Mouse (Mus musculus) kidney, embryonic 16.5 days (tissue): ENCODE measurements at regions not wholly inside any gene's neighbourhood (a gene's known extent, or its start where the extent isn't known, plus 50 kb on each side); places are given as distances from the start of the nearest gene placed in this dataset.
"Not testable (repeated sequence)": the region's sequence is repeated elsewhere in the genome, so short reads cannot be mapped to it uniquely, and the experiment has no call there.

Source experiments
- ATAC-seq: fragments of 200-750 bp; cut with Nextera tagmentation; 2 replicates; pipeline ENCODE4 v1.8.0; 2017; ENCODE audit warnings: moderate TSS enrichment; ENCODE audit not compliant: low FRiP score, low TSS enrichment
- H3K27ac ChIP-seq: fragments of 300-500 bp; sonication (generic); 2 replicates; pipeline ENCODE4 v1.5.1; 2014; ENCODE audit warnings: low read length
- H3K27me3 ChIP-seq: fragments of 300-500 bp; sonication (generic); 2 replicates; pipeline ENCODE4 v1.6.1; 2014; ENCODE audit warnings: low read length, control low read depth, mixed read lengths; ENCODE audit not compliant: insufficient read depth
- H3K36me3 ChIP-seq: fragments of 300-500 bp; sonication (generic); 2 replicates; pipeline ENCODE4 v1.6.1; 2014; ENCODE audit warnings: low read length, control low read depth, mixed read lengths; ENCODE audit not compliant: insufficient read depth
- H3K4me1 ChIP-seq: fragments of 300-500 bp; sonication (generic); 2 replicates; pipeline ENCODE4 v1.6.1; 2014; ENCODE audit warnings: low read length, control low read depth, mixed read lengths; ENCODE audit not compliant: insufficient read depth
- H3K4me2 ChIP-seq: fragments of 300-500 bp; sonication (generic); replicated peaks from 2 replicates; pipeline ENCODE4 v1.6.1; 2014; ENCODE audit warnings: low read depth, low read length
- H3K4me3 ChIP-seq: fragments of 300-500 bp; sonication (generic); 2 replicates; pipeline ENCODE4 v1.5.1; 2014; ENCODE audit warnings: mild to moderate bottlenecking, low read length
- H3K9ac ChIP-seq: fragments of 300-500 bp; sonication (generic); replicated peaks from 2 replicates; pipeline ENCODE4 v1.6.1; 2014; ENCODE audit warnings: low read length
- H3K9me3 ChIP-seq: fragments of 300-500 bp; sonication (generic); 2 replicates; pipeline ENCODE4 v1.6.1; 2016; ENCODE audit warnings: low read length, control low read depth
- WGBS: fragments of 180-500 bp; shearing (Covaris S2); extraction: QIAGEN DNeasy Blood & Tissue Kit; methylation state at CpG from one replicate; pipeline ENCODE4 v1.1.7; 2014; 5-methylcytosine and 5-hydroxymethylcytosine counted together

DNA sequence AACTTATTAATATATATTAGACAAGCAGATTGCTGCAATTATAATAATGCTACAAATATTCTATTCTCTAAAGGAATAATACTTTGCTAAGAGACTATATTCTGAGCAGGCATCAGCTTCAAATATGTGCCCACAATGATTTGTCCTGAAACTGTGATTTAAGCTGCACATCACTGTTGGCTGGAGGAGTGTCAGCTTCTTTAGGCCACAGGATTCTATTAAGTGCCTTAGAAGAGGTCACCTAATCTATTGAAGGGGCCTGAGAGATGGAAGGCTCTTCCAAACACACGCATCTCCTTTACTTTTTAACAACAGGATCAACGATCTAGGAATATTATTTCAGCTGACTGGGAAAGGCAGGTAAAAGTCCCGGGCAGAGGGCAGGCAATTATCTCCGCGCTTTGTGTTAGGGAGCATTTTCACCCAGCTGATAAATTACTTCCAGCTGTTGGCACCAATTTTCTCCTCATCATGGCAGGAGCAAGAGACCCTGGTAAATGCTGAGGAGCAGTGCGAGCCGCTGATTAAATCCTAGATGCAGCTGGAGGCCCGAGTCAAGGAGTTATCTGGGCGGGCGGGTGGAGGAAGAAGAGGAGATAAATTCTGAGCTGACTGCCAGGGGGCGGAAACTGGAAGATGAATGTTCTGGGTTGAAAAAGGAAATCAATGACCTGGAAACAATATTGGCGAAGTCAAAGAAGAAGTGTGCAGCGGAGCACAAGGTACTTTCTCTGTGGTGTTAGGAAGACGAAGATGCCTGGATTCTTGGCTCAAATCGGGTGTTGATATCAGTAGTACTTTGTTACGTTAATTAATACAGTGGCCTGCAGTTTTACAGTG, 290.9 kb upstream of the Ift57 start:
- H3K27me3 ChIP-seq: no peaks in the 10 kb centered on the region
- peak; percentile 77; the same call in 1 of the 2 replicates for ATAC-seq

DNA sequence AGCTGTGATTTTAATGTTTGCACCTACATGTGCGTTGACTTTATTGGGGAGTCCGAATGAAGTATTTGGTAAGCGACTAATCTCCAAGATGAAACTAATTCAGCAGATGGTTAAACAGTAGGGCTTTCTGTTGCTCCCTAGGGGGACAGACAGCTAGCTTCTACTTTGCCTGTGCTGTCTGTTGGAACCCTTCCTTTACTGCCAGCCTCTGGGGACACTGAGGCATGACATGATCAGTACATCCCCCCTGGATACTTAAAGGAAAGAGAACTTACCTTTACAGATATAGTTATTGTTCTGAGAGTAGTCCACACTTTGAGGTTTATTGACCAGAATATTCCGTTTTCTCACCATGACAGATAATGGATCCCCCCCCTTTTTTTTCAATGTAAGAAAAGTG, 289.8 kb upstream of the Ift57 start:
- no peaks in the 10 kb centered on the region for H3K36me3 ChIP-seq
- H3K4me3 ChIP-seq: no peak overlapping the region
- H3K4me2 ChIP-seq: no peak overlapping the region
- no peak overlapping the region for H3K27ac ChIP-seq
- 0 out of 2 replicates have a peak, but pooled peaks cover 6% of the 10 kb centered on the region for H3K4me1 ChIP-seq
- no peak overlapping the region for H3K9ac ChIP-seq
- H3K9me3 ChIP-seq: no peaks in the 10 kb centered on the region
- WGBS: 89% methylated on average over 4 of the region's 4 CpGs
- H3K27me3 ChIP-seq: no peaks in the 10 kb centered on the region
- no peak for ATAC-seq

More for the DNA sequence above, 290.9 kb upstream of the Ift57 start:
- 6% methylated on average over 16 of the region's 16 CpGs for WGBS
- no peak overlapping the region for H3K27ac ChIP-seq
- no peak overlapping the region for H3K9ac ChIP-seq
- no peaks in the 10 kb centered on the region for H3K9me3 ChIP-seq
- no peak overlapping the region for H3K4me3 ChIP-seq
- H3K36me3 ChIP-seq: no peaks in the 10 kb centered on the region
- H3K4me1 ChIP-seq: 0 out of 2 replicates have a peak, but pooled peaks cover 6% of the 10 kb centered on the region
- peak overlapping the region; percentile 34 for H3K4me2 ChIP-seq

DNA sequence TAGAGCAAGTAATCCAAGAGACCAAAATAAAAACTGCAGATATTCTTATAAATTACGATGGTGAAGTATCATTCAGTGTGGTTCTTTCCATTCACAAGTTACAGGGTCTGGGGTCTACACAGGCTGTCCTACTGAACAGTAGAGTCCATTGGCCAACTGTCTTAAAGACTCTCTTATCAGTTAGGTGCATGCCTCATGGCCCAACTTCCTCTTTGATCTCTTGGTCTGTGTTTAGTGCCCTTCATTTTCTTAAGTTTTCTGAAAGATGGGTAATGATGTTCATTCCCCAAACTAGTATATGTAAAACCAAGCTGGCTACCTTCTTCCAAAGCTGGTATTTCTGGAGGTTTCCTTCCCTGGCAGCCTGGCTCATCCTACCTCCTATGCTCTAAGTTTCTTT, 268.7 kb upstream of the Ift57 start:
- H3K4me2 ChIP-seq: no peak overlapping the region
- no peaks in the 10 kb centered on the region for H3K36me3 ChIP-seq
- no peak for ATAC-seq
- no peak overlapping the region for H3K27ac ChIP-seq
- WGBS: 88% methylated on average over 1 of the region's 1 CpGs
- H3K27me3 ChIP-seq: no peaks in the 10 kb centered on the region
- no peak overlapping the region for H3K4me3 ChIP-seq
- no peaks in the 10 kb centered on the region for H3K9me3 ChIP-seq
- no peak overlapping the region for H3K9ac ChIP-seq
- no peaks in the 10 kb centered on the region for H3K4me1 ChIP-seq

DNA sequence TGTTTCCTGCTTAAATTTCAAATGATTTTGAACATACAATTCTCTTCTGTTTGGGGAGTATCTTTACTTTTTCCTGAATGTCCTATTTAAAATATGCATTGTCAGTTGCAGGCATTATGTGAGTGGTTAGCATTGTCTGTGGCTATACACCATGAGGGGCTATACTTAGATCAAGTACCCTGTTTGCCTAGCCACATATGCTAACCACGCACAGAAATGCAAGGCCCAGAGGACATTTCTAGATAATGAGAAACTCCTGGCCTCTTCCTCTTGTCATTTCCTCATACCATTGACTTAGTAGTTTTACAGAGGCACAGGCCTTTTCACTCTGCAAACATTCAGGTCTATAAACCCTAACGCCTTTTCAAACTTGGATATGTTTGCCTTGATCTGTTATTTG, 267.1 kb upstream of the Ift57 start:
- H3K4me1 ChIP-seq: no peaks in the 10 kb centered on the region
- no peak overlapping the region for H3K9ac ChIP-seq
- no peaks in the 10 kb centered on the region for H3K27me3 ChIP-seq
- ATAC-seq: no peak
- H3K27ac ChIP-seq: no peak overlapping the region
- H3K4me3 ChIP-seq: no peak overlapping the region
- 66% methylated on average over 2 of the region's 2 CpGs for WGBS
- H3K36me3 ChIP-seq: no peaks in the 10 kb centered on the region
- no peaks in the 10 kb centered on the region for H3K9me3 ChIP-seq
- no peak overlapping the region for H3K4me2 ChIP-seq

DNA sequence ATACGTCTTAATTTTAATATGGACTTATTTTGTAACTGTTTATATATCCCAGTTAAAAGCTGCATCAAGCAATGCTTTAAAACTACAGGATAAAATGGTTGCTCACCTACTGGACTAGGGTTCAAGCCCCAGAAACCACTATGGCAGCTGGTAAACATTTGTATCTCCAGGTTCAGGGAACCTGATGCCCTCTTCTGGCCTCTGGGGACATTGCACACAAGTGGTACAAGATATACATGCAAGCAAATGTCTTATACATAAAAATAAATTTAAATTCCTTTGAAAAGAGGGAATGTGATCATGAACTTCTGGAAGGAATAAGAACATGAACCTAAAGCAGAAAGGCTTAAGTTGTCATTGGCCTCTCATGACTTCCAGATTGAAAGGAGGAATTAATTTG, 257.8 kb upstream of the Ift57 start:
- no peaks in the 10 kb centered on the region for H3K27me3 ChIP-seq
- H3K9me3 ChIP-seq: no peaks in the 10 kb centered on the region
- H3K36me3 ChIP-seq: no peaks in the 10 kb centered on the region
- H3K4me2 ChIP-seq: no peak overlapping the region
- ATAC-seq: no peak
- 77% methylated on average over 1 of the region's 1 CpGs for WGBS
- no peak overlapping the region for H3K27ac ChIP-seq
- H3K4me3 ChIP-seq: no peak overlapping the region
- H3K4me1 ChIP-seq: no peaks in the 10 kb centered on the region
- no peak overlapping the region for H3K9ac ChIP-seq

DNA sequence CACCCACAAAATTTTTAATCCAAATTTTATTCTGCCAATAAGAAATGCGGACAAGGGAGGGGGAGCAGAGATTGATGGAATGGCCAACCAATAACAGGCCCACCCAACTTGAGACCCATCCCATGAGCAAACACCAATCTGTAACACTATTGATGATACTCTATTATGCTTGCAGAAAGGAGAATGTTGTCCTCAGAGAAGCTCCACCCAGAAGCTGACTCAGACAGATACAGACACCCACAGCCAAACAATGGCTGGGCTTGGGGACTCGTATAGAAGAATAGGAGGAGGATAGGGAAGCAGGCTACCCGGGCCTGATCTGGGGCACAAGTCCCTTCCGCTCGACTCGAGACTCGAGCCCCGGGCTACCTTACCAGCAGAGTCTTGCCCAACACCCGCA, 251.7 kb upstream of the Ift57 start:
- not testable (repeated sequence) for H3K36me3 ChIP-seq, H3K9me3 ChIP-seq, H3K4me3 ChIP-seq, H3K27me3 ChIP-seq, H3K4me2 ChIP-seq, H3K27ac ChIP-seq, H3K9ac ChIP-seq, ATAC-seq, H3K4me1 ChIP-seq
- 86% methylated on average over 8 of the region's 9 CpGs for WGBS

DNA sequence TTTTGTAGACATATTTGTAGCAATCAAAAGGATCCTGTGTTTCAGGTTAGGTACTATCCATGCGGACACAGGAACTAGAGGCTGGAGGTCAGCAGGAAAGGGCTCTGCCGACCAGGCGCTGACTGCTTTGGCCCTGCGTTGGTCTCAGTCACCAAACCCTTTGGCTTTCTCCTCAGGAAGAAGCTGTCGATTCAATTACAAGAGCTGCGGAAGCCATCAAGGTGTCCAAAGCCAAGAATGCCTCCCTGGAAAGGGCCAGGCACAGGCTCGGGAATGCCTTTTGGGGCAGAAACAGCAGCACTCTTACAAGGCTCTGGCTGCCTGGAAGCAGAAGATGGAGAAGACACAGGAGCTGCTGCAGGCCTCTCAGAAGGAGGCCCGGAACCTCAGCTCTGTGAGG, 205.2 kb upstream of the Ift57 start:
- Histone ChIP-seq H3K4me3 (no peak overlapping the region), H3K27me3 (no peaks in the 10 kb centered on the region), H3K4me1 (no peaks in the 10 kb centered on the region), H3K9me3 (0 out of 2 replicates have a peak, but pooled peaks cover 3% of the 10 kb centered on the region), H3K4me2 (no peak overlapping the region), H3K36me3 (no peaks in the 10 kb centered on the region), H3K27ac (no peak overlapping the region), H3K9ac (no peak overlapping the region)
- ATAC-seq: no peak
- 80% methylated on average over 8 of the region's 8 CpGs for WGBS

DNA sequence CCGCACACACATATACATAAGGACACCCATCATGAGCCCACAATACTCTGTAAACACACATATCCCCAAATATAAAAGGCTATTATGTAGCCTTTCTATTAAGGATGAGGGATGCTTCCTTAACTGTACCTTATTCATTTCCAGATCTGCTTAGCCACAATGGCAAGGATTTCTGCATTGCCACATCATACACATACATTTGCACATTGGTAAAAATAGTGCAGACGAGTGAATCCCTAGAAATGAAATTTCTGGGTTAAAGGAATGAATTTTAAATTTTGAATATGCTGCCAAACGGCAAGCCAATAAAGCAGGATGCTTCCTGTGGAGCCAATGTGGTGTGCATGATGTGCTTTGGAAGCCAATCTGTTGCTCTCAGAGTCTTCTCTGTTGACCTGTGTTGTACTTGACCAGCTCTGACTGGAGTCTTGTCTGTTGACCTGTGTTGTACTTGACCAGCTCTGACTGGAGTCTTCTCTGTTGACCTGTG, 201.5 kb upstream of the Ift57 start:
- ATAC-seq: no peak
- 89% methylated on average over 3 of the region's 3 CpGs for WGBS
- Histone ChIP-seq H3K36me3 (no peaks in the 10 kb centered on the region), H3K9me3 (0 out of 2 replicates have a peak, but pooled peaks cover 3% of the 10 kb centered on the region), H3K4me2 (no peak overlapping the region), H3K4me3 (no peak overlapping the region), H3K27me3 (no peaks in the 10 kb centered on the region), H3K9ac (no peak overlapping the region), H3K4me1 (no peaks in the 10 kb centered on the region), H3K27ac (no peak overlapping the region)

DNA sequence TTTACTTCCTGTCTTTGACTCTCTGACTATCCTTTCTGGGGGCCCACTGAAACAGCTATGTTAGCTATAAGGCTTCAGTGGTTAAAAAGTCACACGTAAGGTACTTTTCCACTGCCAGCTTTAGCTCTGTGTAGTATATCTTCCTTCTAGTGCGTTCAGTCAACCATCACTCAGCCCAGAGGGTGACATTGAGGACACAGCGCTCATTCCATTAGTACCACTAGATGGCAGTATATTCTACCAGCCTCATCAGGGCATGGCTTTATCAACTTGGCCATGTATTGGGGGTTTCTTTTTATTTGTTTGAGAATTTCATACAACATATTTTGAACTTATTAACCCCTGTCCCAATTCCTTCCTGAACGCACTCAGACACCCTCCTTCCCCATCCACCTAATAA, 198.2 kb upstream of the Ift57 start:
- Histone ChIP-seq H3K9me3 (0 out of 2 replicates have a peak, but pooled peaks cover 2% of the 10 kb centered on the region), H3K27ac (no peak overlapping the region), H3K4me2 (no peak overlapping the region), H3K36me3 (no peaks in the 10 kb centered on the region), H3K4me3 (no peak overlapping the region), H3K27me3 (no peaks in the 10 kb centered on the region), H3K4me1 (peaks cover 12% of the 10 kb centered on the region), H3K9ac (no peak overlapping the region)
- 21% methylated on average over 4 of the region's 4 CpGs for WGBS
- peak; percentile 86 for ATAC-seq

DNA sequence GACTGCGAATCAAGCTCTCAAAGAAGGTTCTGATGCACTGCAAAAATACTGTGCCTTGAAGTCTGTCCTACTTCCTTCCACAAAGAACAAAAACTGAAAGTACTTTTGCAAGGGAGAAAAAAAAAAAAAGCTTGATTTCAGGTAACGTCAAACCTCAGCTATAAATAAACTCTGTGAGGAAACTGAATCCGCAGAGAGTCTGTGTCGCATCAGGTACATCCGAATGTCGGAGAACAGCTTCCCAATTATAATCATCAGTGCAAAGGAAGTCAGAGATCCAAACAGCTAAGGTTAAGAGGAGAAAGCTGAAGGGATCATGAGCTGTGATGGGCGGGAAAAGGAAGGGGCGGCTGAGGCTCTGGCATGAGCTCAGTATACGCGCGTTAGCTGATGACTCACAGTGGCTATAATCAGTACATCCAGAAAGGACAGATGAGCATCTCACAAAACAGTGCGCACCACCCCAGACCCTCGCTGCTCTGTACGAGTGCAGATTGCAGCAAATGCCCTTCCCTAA, 195.1 kb upstream of the Ift57 start:
- 54% methylated on average over 14 of the region's 14 CpGs for WGBS
- no peak for ATAC-seq
- Histone ChIP-seq H3K4me3 (no peak overlapping the region), H3K4me1 (peaks cover 12% of the 10 kb centered on the region), H3K27ac (no peak overlapping the region), H3K9ac (no peak overlapping the region), H3K27me3 (no peaks in the 10 kb centered on the region), H3K36me3 (no peaks in the 10 kb centered on the region), H3K9me3 (no peaks in the 10 kb centered on the region), H3K4me2 (peak overlapping the region; percentile 26; the same call in 1 of the 2 replicates)
